Mouse (Mus musculus): ENCODE data around the gene Zfp988.
"Not testable (repeated sequence)": the region's sequence is repeated elsewhere in the genome, so short reads cannot be mapped to it uniquely, and the experiment has no call there.

DNA sequence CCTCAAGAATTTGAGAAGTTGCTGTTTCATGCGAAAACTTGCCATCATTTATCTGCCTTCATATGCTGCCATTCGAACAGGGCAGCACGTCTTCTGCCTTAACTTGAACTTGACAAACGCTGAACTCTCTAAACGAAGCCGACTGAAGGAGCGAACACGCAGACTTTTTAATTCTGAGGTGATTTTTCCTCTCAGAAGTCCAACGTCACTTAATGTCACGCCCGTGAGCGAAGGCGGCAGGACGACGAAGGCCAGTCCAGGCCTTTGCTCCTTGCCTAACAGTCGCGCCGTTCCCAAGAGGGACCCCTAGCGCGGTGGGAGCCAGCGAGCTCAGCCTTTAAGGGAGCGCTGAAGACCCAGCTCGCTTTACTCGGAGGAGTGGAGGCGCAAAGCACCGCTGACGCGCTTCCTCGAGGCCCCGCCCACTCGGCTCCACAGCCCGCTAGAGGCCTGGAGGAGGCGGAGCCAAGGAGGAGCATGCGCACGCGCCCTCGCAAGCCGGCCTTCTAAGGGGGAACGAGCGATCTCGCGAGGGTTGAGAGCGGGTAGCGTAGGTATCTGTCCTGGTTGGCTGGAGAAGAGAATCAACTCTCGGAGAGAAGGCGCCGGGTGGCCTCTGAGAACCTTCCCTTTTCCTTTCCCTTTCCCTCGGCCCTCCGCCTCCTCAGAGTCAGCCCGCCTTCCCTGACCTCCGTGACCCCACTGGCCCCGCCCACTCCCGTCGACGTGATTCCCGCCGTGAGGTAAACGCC, 30.3 kb upstream of the Zfp988 start:
- not testable (repeated sequence) for TF ChIP-seq CTCF, EP300 (IDR thresholded peaks at IDR 0.05)
